Mouse (Mus musculus) T-helper 2 cell (primary cell): ENCODE data around the gene Phb2.

Source experiments
- in situ Hi-C: fragments of 300-600 bp; cut with MboI, MseI; formaldehyde crosslinking; loops from one replicate; pipeline ENCODE4 v1.15.1; 2025; ENCODE audit warnings: high pct_unique_total_duplicates

Phb2 gene

GRCm38 (mm10) chr6:124745490-124746295 lies 33.6 kb downstream of the Phb2 start:
- in situ Hi-C loops = no loop called here

- in situ Hi-C loops = no loop called here
Measured at GRCm38 (mm10) chr6:124746296-124746605, 34.1 kb downstream of the Phb2 start.

GRCm38 (mm10) chr6:124746654-124747632 lies 34.8 kb downstream of the Phb2 start:
- in situ Hi-C loops = no loop called here

- in situ Hi-C loops = no loop called here
Measured at GRCm38 (mm10) chr6:124750405-124750804, 38.3 kb downstream of the Phb2 start.

GRCm38 (mm10) chr6:124753861-124754260 lies 41.7 kb downstream of the Phb2 start:
- in situ Hi-C loops = no loop called here

GRCm38 (mm10) chr6:124755306-124755705 lies 43.2 kb downstream of the Phb2 start:
- in situ Hi-C loops = no loop called here

GRCm38 (mm10) chr6:124755831-124756595 lies 43.9 kb downstream of the Phb2 start, which contains the start of the genes Gm45234 and Atn1:
TSS of gene Gm45234 (minus strand) at chr6:124756021.
TSS of gene Atn1 (minus strand) at chr6:124756524.
- in situ Hi-C loops = no loop called here

- in situ Hi-C loops = no loop called here
Measured at GRCm38 (mm10) chr6:124756652-124757350, 44.7 kb downstream of the Phb2 start.

GRCm38 (mm10) chr6:124757351-124757880 lies 45.3 kb downstream of the Phb2 start:
- in situ Hi-C loops = no loop called here

- in situ Hi-C loops = no loop called here
Measured at GRCm38 (mm10) chr6:124757909-124758848, 46.0 kb downstream of the Phb2 start.

- in situ Hi-C loops = no loop called here
Measured at GRCm38 (mm10) chr6:124758849-124759232, 46.7 kb downstream of the Phb2 start.

GRCm38 (mm10) chr6:124759259-124759658 lies 47.1 kb downstream of the Phb2 start:
- in situ Hi-C loops = no loop called here

- in situ Hi-C loops = no loop called here
Measured at GRCm38 (mm10) chr6:124765951-124766350, 53.8 kb downstream of the Phb2 start.
